Mouse (Mus musculus): ENCODE results near the gene Cntn2.
"Not testable (repeated sequence)": the region's sequence is repeated elsewhere in the genome, so short reads cannot be mapped to it uniquely, and the experiment has no call there.

Cntn2 gene

GRCm38 (mm10) chr1:132512106-132512505 is 30.9 kb downstream of the Cntn2 start:
- no peak for DNase-seq (ENCODE audit: extremely low read depth, low read depth)

- no peak for DNase-seq (ENCODE audit: extremely low read depth, low read depth)
Measured at GRCm38 (mm10) chr1:132511521-132511920, 31.5 kb downstream of the Cntn2 start.

DNA sequence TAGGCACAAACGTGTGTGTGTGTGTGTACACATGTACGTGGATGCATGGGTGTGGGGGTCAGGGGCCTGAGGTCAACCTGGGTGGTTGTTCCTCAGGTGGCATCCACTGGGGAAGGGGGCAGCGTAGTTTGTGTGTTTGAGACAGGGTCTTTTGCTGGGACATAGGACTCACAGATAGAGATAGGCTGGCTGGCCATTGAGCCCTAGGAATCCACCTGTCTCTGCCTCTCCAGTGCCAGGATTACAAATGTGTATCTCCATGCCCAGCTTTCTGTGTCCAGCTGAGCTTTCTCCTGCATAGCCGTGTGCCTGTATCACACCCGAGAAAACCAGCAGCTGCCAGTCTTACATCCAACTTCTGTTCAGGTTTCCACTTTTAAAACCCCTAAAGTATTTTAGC is 33.3 kb downstream of the Cntn2 start:
- DNase-seq (ENCODE audit: extremely low read depth, low read depth), result no peak

GRCm38 (mm10) chr1:132506656-132507055 is 36.4 kb downstream of the Cntn2 start:
- DNase-seq (ENCODE audit: extremely low read depth, low read depth), result no peak

GRCm38 (mm10) chr1:132506058-132506457 is 37.0 kb downstream of the Cntn2 start, which contains the start of gene Tmem81:
TSS of gene Tmem81 (plus strand) at chr1:132506230.
- DNase-seq (ENCODE audit: extremely low read depth, low read depth), result no peak

GRCm38 (mm10) chr1:132505155-132505554 is 37.9 kb downstream of the Cntn2 start:
- no peak for DNase-seq (ENCODE audit: extremely low read depth, low read depth)

DNA sequence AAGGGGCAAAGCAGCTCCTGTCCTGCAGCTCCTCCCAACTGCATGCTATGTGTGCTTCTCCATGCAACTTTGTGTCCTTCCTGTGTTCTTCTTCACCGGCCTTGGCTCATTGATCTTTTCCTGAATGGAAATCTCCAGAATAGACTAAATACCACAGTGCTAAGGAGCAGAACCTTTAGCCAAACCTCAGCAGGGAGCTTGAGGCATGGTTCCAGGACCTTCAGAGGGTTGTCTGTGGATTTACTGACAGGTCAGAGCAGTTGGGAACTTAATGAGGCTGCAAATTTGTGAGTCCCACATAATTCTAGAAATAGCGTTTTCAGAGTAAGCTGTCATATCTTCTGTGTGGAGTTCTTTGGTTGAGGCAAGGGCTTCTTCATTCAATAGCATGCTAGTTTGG is 42.5 kb downstream of the Cntn2 start:
- no peak for DNase-seq (ENCODE audit: extremely low read depth, low read depth)

DNA sequence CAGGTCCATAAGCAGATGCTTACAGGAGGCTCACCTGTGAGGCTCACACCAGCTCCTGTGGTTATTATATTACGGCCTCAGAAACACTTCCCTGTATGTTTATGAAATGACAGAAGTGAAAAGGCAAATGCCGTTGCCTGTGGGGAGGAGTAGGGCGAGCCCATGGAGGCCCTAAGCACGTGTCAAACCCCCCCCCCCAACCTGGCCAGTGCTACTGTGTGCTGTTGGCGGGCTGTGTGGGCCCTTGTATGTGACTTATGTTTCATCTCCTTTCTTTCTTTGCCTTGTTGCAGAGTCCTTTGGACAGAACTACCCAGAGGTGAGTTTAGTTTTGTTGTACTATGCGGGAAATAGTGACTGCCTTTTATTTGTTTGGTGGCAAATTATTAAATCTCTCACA is 59.3 kb downstream of the Cntn2 start:
- no peak for DNase-seq (ENCODE audit: extremely low read depth, low read depth)

GRCm38 (mm10) chr1:132483234-132483633 is 59.8 kb downstream of the Cntn2 start:
- DNase-seq (ENCODE audit: extremely low read depth, low read depth), result no peak

DNA sequence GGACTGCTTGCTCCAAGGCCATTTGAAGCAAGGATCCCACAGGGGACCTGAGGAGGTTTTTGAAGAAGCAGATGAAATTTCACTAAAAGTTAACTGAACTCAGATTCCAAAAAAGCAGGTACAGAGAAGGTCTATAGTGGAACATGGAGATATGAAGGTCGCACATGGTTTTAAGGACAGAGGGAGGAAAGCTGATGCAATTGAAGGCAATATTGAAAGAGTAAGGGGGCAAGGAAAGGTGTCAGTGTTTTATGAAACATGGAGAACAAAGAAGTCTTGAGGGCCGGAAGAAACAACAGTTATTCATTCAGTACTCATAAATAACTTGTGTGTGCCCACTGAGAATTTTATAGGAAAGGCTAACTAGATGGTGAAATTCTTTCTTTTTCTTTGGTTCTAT is 61.4 kb downstream of the Cntn2 start:
- no peak for DNase-seq (ENCODE audit: extremely low read depth, low read depth)

DNA sequence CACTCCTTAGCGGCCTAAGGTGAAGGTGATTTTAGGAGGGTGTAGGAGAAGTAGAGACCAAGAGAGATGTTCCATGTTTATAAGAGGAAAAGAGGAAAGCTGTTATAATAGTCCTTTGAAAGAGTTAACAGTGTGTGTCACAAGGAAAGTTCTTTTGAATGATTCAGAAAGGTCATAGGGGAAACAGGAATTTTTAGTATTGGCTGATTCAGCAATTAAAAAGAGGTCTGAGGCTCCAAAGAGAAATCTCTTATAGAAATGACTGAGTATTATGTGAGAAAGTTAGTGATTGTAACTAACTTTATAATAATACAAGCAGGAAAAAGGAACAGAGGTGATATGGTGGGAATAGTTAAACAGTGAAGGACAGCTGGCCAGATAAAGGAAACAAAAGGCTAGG is 63.6 kb downstream of the Cntn2 start:
- DNase-seq (ENCODE audit: extremely low read depth, low read depth), result no peak

DNA sequence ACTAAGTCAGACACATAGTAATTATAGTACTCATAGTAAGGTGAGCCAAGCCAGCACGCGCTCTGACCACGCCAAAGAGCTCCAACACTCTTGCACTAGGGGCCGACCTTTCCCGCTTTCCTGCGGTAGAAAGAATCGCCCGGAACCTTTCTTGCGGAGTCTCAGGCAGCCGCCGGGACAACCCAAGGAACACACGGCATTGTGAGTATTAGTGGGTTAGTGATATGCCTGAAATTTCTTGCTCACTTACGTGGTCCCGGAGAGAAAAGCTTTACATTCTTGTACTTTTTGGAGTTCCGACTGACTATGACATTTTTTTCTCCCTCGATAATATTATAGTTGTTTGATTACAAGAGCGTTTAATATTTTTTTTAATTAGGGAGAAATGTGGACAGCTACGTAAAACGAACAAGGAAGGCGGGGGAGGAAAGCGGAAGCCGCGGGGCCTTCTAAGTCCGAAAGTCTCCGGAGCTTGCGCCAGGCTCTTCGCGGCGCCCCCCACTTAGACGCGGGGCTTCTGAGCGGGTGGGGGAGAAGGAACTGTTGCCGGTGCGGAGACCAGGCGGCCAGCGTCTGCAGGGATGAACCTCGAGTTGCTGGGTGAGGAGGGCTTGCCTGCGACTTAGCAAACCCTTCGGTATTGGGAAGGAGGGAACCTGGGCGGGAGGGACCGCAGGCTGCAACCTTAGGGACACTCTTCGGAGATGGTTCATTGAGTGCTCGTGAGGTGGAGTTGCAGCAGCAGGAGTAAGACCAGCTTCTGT is 65.9 kb downstream of the Cntn2 start, which contains the start of gene Rbbp5:
Gene Rbbp5, plus strand, starts transcription at position 438 of the 764 bp plus-strand sequence.
- DNase-seq (ENCODE audit: extremely low read depth, low read depth), result peak; percentile 85

GRCm38 (mm10) chr1:132476575-132476927 is 66.5 kb downstream of the Cntn2 start:
- DNase-seq (ENCODE audit: extremely low read depth, low read depth), result peak; percentile 65

- no peak for DNase-seq (ENCODE audit: extremely low read depth, low read depth)
Measured at GRCm38 (mm10) chr1:132474496-132474895, 68.6 kb downstream of the Cntn2 start.

- DNase-seq (ENCODE audit: extremely low read depth, low read depth), result no peak
Measured at GRCm38 (mm10) chr1:132472537-132472936, 70.5 kb downstream of the Cntn2 start.

GRCm38 (mm10) chr1:132471499-132471898 is 71.6 kb downstream of the Cntn2 start:
- DNase-seq (ENCODE audit: extremely low read depth, low read depth), result no peak

DNA sequence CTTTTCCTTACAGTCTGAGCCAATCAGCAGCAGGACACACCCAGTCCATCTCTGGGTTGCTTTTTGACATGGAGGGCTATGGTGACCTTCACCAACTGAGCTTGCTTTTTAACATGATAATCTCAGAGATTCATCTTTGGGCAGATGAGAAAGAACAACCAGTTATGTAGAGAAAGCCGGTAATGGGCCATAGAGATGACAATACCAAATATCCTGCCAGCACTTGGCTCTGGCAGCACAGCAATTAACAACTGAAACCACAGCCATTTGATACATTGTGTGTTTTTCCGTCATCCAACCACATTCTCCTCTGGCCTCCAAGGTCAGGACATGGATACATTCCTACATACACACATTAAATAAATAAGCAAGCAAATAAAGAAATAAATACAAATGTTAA is 72.0 kb downstream of the Cntn2 start:
- DNase-seq (ENCODE audit: extremely low read depth, low read depth), result no peak

DNA sequence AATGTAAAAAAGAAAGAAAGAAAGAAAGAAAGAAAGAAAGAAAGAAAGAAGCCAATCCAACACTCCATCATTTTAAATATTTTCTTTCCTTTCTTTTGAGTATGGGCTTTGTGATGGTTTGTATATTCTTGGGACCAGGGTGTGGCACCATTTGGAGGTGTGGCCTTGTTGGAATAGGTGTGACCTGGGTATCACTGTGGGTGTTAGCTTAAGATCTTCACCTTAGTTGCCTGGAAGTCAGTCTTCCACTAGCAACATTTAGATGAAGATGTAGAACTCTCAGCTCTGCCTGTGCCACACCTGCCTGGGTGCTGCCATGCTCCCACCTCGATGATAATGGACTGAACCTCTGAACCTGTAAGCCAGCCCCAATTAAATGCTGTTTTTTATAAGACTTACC is 73.0 kb downstream of the Cntn2 start:
- DNase-seq (ENCODE audit: extremely low read depth, low read depth), result not testable (repeated sequence)

GRCm38 (mm10) chr1:132469519-132469918 is 73.5 kb downstream of the Cntn2 start:
- DNase-seq (ENCODE audit: extremely low read depth, low read depth), result no peak

GRCm38 (mm10) chr1:132468926-132469325 is 74.1 kb downstream of the Cntn2 start:
- no peak for DNase-seq (ENCODE audit: extremely low read depth, low read depth)

GRCm38 (mm10) chr1:132464651-132465050 is 78.4 kb downstream of the Cntn2 start:
- no peak for DNase-seq (ENCODE audit: extremely low read depth, low read depth)

Data from MEL-GATA-1-ER (cell line).